ENCODE assay signal across 9 mouse cellular contexts in genomic region chr1:194945382-194945781, GRCm38 (mm10). TPM values are rescaled to one million over a fixed set of nuclear protein-coding genes. Genes with fewer than 3 reads are reported as not detected.
DNase-seq lines count a peak whose midpoint lies in the region; ATAC-seq and TF ChIP-seq lines count a peak whose summit lies in the region.
"Had no signal": no experiment of that assay in that cellular context is flagged by ENCODE, and none has a peak within 500 bp of the region (broad histone marks: within the 10 kb centered on the region; RNA-seq: fewer than 3 reads in every experiment).

No protein-coding gene starts in this region.

- H3K9me3 ChIP-seq in heart, embryonic 13.5 days, result no peaks in the 10 kb centered on the region
- H3K9me3 ChIP-seq: embryonic facial prominence, embryonic 12.5 days had no signal

- peak overlapping the region; percentile 51 for H3K27ac ChIP-seq in heart, embryonic 13.5 days (replicated peaks)
- H3K27ac ChIP-seq: embryonic facial prominence, embryonic 12.5 days had no signal

- H3K36me3 ChIP-seq in heart, embryonic 13.5 days, result no peaks in the 10 kb centered on the region
- H3K36me3 ChIP-seq: embryonic facial prominence, embryonic 12.5 days had no signal

- no peak for TF ChIP-seq POLR2A in lung, adult 2 months (IDR thresholded peaks at IDR 0.05; ENCODE audit: borderline replicate concordance, extremely low read depth, low read depth, low read length)

- DNase-seq in adrenal gland, postnatal 14 days, result peak; percentile 18
- DNase-seq in adrenal gland, adult 18-20 months (ENCODE audit: low spot score in 2 of 2), result no peak
- DNase-seq in lung, adult 18-20 months, result peak; percentile 29 to 43
- DNase-seq in lung, adult 2 months, result no peak
- DNase-seq in lung, postnatal 4 days, result peak; percentile 41 to 54
- DNase-seq in cerebellum, postnatal 25 days, result no peak
- DNase-seq in embryo, embryonic 11 days, result no peak

- 26% methylated on average over 2 of the region's 2 CpGs for WGBS in lung, adult 2 months
- 35% methylated on average over 2 of the region's 2 CpGs for WGBS in heart, embryonic 13.5 days

- ATAC-seq in heart, embryonic 13.5 days (ENCODE audit: extremely low read depth, insufficient number of reproducible peaks, low FRiP score, low TSS enrichment), result no peak

- H3K9ac ChIP-seq in heart, embryonic 13.5 days, result no peak overlapping the region
- H3K9ac ChIP-seq: embryonic facial prominence, embryonic 12.5 days had no signal

- H3K27me3 ChIP-seq in heart, embryonic 13.5 days (replicated peaks), result no peaks in the 10 kb centered on the region
- H3K27me3 ChIP-seq: embryonic facial prominence, embryonic 12.5 days had no signal

- TF ChIP-seq CTCF in lung, adult 2 months (IDR thresholded peaks at IDR 0.05; ENCODE audit: insufficient read depth, low read length), result no peak

- no peak overlapping the region for H3K4me3 ChIP-seq in lung, adult 2 months (replicated peaks; ENCODE audit: extremely low read depth, low read depth, low read length)
- H3K4me3 ChIP-seq in heart, embryonic 13.5 days, result no peak overlapping the region
- H3K4me3 ChIP-seq: embryonic facial prominence, embryonic 12.5 days had no signal

- peaks cover 19% of the 10 kb centered on the region for H3K4me1 ChIP-seq in lung, adult 2 months (ENCODE audit: control insufficient read depth, insufficient read depth, low read length)
- H3K4me1 ChIP-seq in heart, embryonic 13.5 days, result peaks cover 22% of the 10 kb centered on the region

- H3K4me2 ChIP-seq in heart, embryonic 13.5 days, result no peak overlapping the region
- H3K4me2 ChIP-seq: embryonic facial prominence, embryonic 12.5 days had no signal

RNA-seq across cellular contexts. Expression of gene Cd34, which starts 6.8 kb away (rescaled TPM):
- 79.3 and 95.3 TPM in 2 replicates for total RNA-seq in adrenal gland, postnatal 14 days (2021)
- 10 to 100 TPM; 30.9 to 52.3 TPM for total RNA-seq in adrenal gland, adult 18-20 months (2021)
- 79.8 and 101 TPM in 2 replicates for polyA plus RNA-seq in lung, adult 2 months (2012; rRNA removed)
- polyA plus RNA-seq in heart, embryonic 13.5 days (2015; fragmentation: Nextera tagmentation; extraction: Ambion mirVana), result 84.7 and 88.1 TPM in 2 replicates

Comparison
In these comparisons a context has a peak if more than half of its experiments do, and no peak if none do; other contexts are left out.
1. DNase-seq: peak in adrenal gland, postnatal 14 days (single experiment), lung, adult 18-20 months (2 of 2) and lung, postnatal 4 days (2 of 2); none in adrenal gland, adult 18-20 months (0 of 2), lung, adult 2 months (single experiment), cerebellum, postnatal 25 days (0 of 2) and embryo, embryonic 11 days (single experiment).